ENCODE assay signal across 8 mouse cellular contexts in the genomic region with DNA sequence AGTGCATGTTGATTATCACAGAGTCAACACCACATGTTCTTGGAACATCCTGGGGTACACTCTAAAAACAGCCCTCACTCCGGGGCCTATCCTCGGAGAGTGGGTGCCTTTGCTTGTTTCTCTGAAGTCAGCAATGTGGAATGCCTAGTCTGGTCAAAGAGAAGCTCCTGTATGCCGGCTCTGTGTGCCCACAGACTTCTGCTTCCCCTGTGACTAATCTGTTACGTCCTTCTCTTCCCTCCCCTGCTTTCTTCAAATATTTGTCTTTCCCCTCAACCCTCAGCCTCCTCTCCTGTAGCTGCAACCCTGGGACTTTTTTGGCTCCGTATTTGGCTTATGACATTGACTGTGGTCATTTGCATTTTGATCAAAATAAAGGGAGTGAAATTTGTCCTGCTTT.
DNase-seq lines count a peak whose midpoint lies in the region; ATAC-seq and TF ChIP-seq lines count a peak whose summit lies in the region.

No protein-coding gene starts in this region.

- no peak for TF ChIP-seq POLR2A in embryonic fibroblast, embryonic 13.5 days (IDR thresholded peaks at IDR 0.05; ENCODE audit: low read depth, low read length)

- DNase-seq in intestine, embryonic 14.5 days (ENCODE audit: low spot score): no peak
- DNase-seq in stomach, postnatal 0 days (ENCODE audit: low spot score): peak; percentile 50
- no peak for DNase-seq in testis, postnatal 14 days (ENCODE audit: low spot score)

- no peak for TF ChIP-seq EP300 in stomach, postnatal 0 days (optimal IDR thresholded peaks at IDR 0.05)

- H3K9me3 ChIP-seq in intestine, embryonic 14.5 days (ENCODE audit: control insufficient read depth, low read length): no peaks in the 10 kb centered on the region; the same call in 1 of the 2 replicates
- peaks cover 4% of the 10 kb centered on the region; the same call in 1 of the 2 replicates for H3K9me3 ChIP-seq in intestine, postnatal 0 days (ENCODE audit: control insufficient read depth)
- no peaks in the 10 kb centered on the region for H3K9me3 ChIP-seq in liver, embryonic 16.5 days (replicated peaks; ENCODE audit: control insufficient read depth, low read length)
- no peaks in the 10 kb centered on the region for H3K9me3 ChIP-seq in stomach, postnatal 0 days (ENCODE audit: control insufficient read depth, low read length)
- H3K9me3 ChIP-seq in forebrain, embryonic 16.5 days (ENCODE audit: control insufficient read depth, low read length): no peaks in the 10 kb centered on the region; the same call in 1 of the 2 replicates

- no peaks in the 10 kb centered on the region for H3K27me3 ChIP-seq in intestine, embryonic 14.5 days (replicated peaks; ENCODE audit: control insufficient read depth, insufficient read depth, low read length)
- no peaks in the 10 kb centered on the region for H3K27me3 ChIP-seq in intestine, postnatal 0 days (replicated peaks; ENCODE audit: control insufficient read depth, insufficient read depth, low read length)
- H3K27me3 ChIP-seq in liver, embryonic 16.5 days (ENCODE audit: control insufficient read depth, insufficient read depth, low read depth, low read length): no peaks in the 10 kb centered on the region
- no peaks in the 10 kb centered on the region for H3K27me3 ChIP-seq in stomach, postnatal 0 days (ENCODE audit: control insufficient read depth, insufficient read depth, low read length)
- no peaks in the 10 kb centered on the region for H3K27me3 ChIP-seq in forebrain, embryonic 16.5 days (replicated peaks; ENCODE audit: control insufficient read depth, insufficient read depth, low read length)

- TF ChIP-seq CTCF in intestine, postnatal 0 days (IDR thresholded peaks at IDR 0.05; ENCODE audit: low read depth): no peak
- no peak for TF ChIP-seq CTCF in embryonic fibroblast, embryonic 13.5 days (IDR thresholded peaks at IDR 0.05; ENCODE audit: borderline replicate concordance, insufficient read depth, low read length)
- no peak for TF ChIP-seq CTCF in stomach, postnatal 0 days (IDR thresholded peaks at IDR 0.05; ENCODE audit: low read depth)

- H3K27ac ChIP-seq in intestine, embryonic 14.5 days (ENCODE audit: low read depth): peak overlapping the region; percentile 52; the same call in 1 of the 2 replicates
- H3K27ac ChIP-seq in intestine, postnatal 0 days (ENCODE audit: low read depth, low read length): no peak overlapping the region; the same call in 1 of the 2 replicates
- peak overlapping the region; percentile 94 for H3K27ac ChIP-seq in embryonic fibroblast, embryonic 13.5 days (ENCODE audit: insufficient read depth, low read length)
- H3K27ac ChIP-seq in liver, embryonic 16.5 days (ENCODE audit: low read length): peak overlapping the region; percentile 68
- peak overlapping the region; percentile 77 for H3K27ac ChIP-seq in stomach, postnatal 0 days (replicated peaks)
- H3K27ac ChIP-seq in forebrain, embryonic 16.5 days (ENCODE audit: low read length): no peak overlapping the region

- 0 out of 2 replicates have a peak, but pooled peaks have one; percentile 30 for ATAC-seq in intestine, embryonic 14.5 days (replicated peaks; ENCODE audit: low FRiP score, low TSS enrichment, low read depth)
- no peak for ATAC-seq in intestine, postnatal 0 days
- ATAC-seq in CD4-positive, CD25-positive, alpha-beta regulatory T cell, adult 4 months: peak; percentile 28
- no peak for ATAC-seq in liver, embryonic 16.5 days (ENCODE audit: low read depth)
- ATAC-seq in stomach, postnatal 0 days (ENCODE audit: low FRiP score, low TSS enrichment): peak; percentile 84
- no peak for ATAC-seq in forebrain, embryonic 16.5 days

- no peak overlapping the region for H3K4me2 ChIP-seq in intestine, embryonic 14.5 days (ENCODE audit: low read length)
- no peak overlapping the region for H3K4me2 ChIP-seq in intestine, postnatal 0 days (replicated peaks; ENCODE audit: low read depth)
- no peak overlapping the region for H3K4me2 ChIP-seq in liver, embryonic 16.5 days (ENCODE audit: low read depth, low read length)
- H3K4me2 ChIP-seq in stomach, postnatal 0 days (replicated peaks; ENCODE audit: low read depth): no peak overlapping the region
- H3K4me2 ChIP-seq in forebrain, embryonic 16.5 days (ENCODE audit: low read length): no peak overlapping the region

- no peak overlapping the region for H3K4me3 ChIP-seq in intestine, embryonic 14.5 days (ENCODE audit: low read depth, low read length)
- H3K4me3 ChIP-seq in intestine, postnatal 0 days (ENCODE audit: low read depth, low read length): no peak overlapping the region
- no peak overlapping the region for H3K4me3 ChIP-seq in embryonic fibroblast, embryonic 13.5 days (ENCODE audit: insufficient read depth, low read length)
- no peak overlapping the region for H3K4me3 ChIP-seq in liver, embryonic 16.5 days (ENCODE audit: low read depth, low read length)
- H3K4me3 ChIP-seq in stomach, postnatal 0 days (ENCODE audit: low read depth, low read length): no peak overlapping the region
- no peak overlapping the region for H3K4me3 ChIP-seq in forebrain, embryonic 16.5 days (replicated peaks; ENCODE audit: low read length)

- 15% methylated on average over 5 of the region's 5 CpGs for WGBS in intestine, embryonic 14.5 days
- WGBS in intestine, postnatal 0 days: 17% methylated on average over 5 of the region's 5 CpGs
- WGBS in liver, embryonic 16.5 days (ENCODE audit: insufficient replicate concordance): 14% methylated on average over 5 of the region's 5 CpGs
- 12% methylated on average over 5 of the region's 5 CpGs for WGBS in stomach, postnatal 0 days
- 63% methylated on average over 5 of the region's 5 CpGs for WGBS in forebrain, embryonic 16.5 days

- H3K9ac ChIP-seq in intestine, embryonic 14.5 days (ENCODE audit: low read length): no peak overlapping the region
- H3K9ac ChIP-seq in intestine, postnatal 0 days (ENCODE audit: low read depth, low read length): no peak overlapping the region
- H3K9ac ChIP-seq in liver, embryonic 16.5 days (ENCODE audit: low read depth, low read length): no peak overlapping the region
- H3K9ac ChIP-seq in stomach, postnatal 0 days (ENCODE audit: low read length): no peak overlapping the region
- no peak overlapping the region for H3K9ac ChIP-seq in forebrain, embryonic 16.5 days (replicated peaks; ENCODE audit: low read depth, low read length)

- H3K4me1 ChIP-seq in intestine, embryonic 14.5 days (replicated peaks; ENCODE audit: control insufficient read depth, insufficient read depth, low read length): peaks cover 31% of the 10 kb centered on the region
- peaks cover 12% of the 10 kb centered on the region; the same call in 1 of the 2 replicates for H3K4me1 ChIP-seq in intestine, postnatal 0 days (replicated peaks; ENCODE audit: control insufficient read depth, insufficient read depth, low read length)
- peaks cover 7% of the 10 kb centered on the region for H3K4me1 ChIP-seq in embryonic fibroblast, embryonic 13.5 days (ENCODE audit: control insufficient read depth, insufficient read depth, low read length)
- peaks cover 44% of the 10 kb centered on the region for H3K4me1 ChIP-seq in liver, embryonic 16.5 days (ENCODE audit: control insufficient read depth, low read depth, low read length)
- H3K4me1 ChIP-seq in stomach, postnatal 0 days (replicated peaks; ENCODE audit: control insufficient read depth, insufficient read depth): peaks cover 8% of the 10 kb centered on the region
- H3K4me1 ChIP-seq in forebrain, embryonic 16.5 days (replicated peaks; ENCODE audit: control insufficient read depth, insufficient read depth, low read length): peaks cover 15% of the 10 kb centered on the region

- no peaks in the 10 kb centered on the region for H3K36me3 ChIP-seq in intestine, embryonic 14.5 days (ENCODE audit: control insufficient read depth, insufficient read depth, low read length)
- peaks cover 5% of the 10 kb centered on the region; the same call in 1 of the 2 replicates for H3K36me3 ChIP-seq in intestine, postnatal 0 days (ENCODE audit: control insufficient read depth, insufficient read depth)
- no peaks in the 10 kb centered on the region for H3K36me3 ChIP-seq in liver, embryonic 16.5 days (ENCODE audit: control insufficient read depth, insufficient read depth)
- no peaks in the 10 kb centered on the region for H3K36me3 ChIP-seq in stomach, postnatal 0 days (ENCODE audit: control insufficient read depth, insufficient read depth, low read length)
- no peaks in the 10 kb centered on the region for H3K36me3 ChIP-seq in forebrain, embryonic 16.5 days (ENCODE audit: control insufficient read depth, insufficient read depth)

Comparison
In these comparisons a context has a peak if more than half of its experiments do, and no peak if none do; other contexts are left out.
1. ATAC-seq: peak in intestine, embryonic 14.5 days (single experiment), CD4-positive, CD25-positive, alpha-beta regulatory T cell, adult 4 months (single experiment) and stomach, postnatal 0 days (single experiment); none in intestine, postnatal 0 days (single experiment), liver, embryonic 16.5 days (single experiment) and forebrain, embryonic 16.5 days (single experiment).
2. H3K27ac ChIP-seq: peak in intestine, embryonic 14.5 days (single experiment), embryonic fibroblast, embryonic 13.5 days (single experiment), liver, embryonic 16.5 days (single experiment) and stomach, postnatal 0 days (single experiment); none in intestine, postnatal 0 days (single experiment) and forebrain, embryonic 16.5 days (single experiment).